Comparison of ENCODE assay signal across 19 mouse cellular contexts in the genomic region with DNA sequence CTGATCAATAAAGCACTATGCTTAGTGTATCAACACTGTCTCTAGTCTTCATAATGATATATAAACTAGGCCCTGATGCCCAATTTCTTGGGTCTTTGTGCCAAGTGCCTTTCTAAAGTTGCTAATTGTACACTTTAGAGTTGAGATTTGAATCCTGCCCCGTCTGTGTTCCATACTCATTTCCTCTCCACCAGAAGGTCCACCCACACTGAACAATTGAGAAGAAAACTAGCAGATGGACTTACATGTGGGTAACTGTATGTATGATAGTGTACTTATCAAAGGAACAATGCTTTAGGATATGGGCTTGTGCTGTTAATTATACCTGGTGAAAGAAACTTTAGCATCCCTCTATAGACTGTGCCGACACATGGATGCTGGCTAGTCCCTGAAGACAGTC.
DNase-seq lines count a peak whose midpoint lies in the region; TF ChIP-seq lines count a peak whose summit lies in the region.
"Had no signal": no experiment of that assay in that cellular context is flagged by ENCODE, and none has a peak within 500 bp of the region (broad histone marks: within the 10 kb centered on the region; RNA-seq: fewer than 3 reads in every experiment).

No protein-coding gene starts in this region.

- no peak for TF ChIP-seq CTCF in layer of hippocampus, adult 2 months (conservative IDR thresholded peaks at IDR 0.05)

- peak overlapping the region; percentile 25; the same call in 1 of the 2 replicates for H3K27ac ChIP-seq in layer of hippocampus, adult 2 months
- H3K27ac ChIP-seq: embryonic facial prominence, embryonic 10.5 days; embryonic facial prominence, embryonic 12.5 days; forebrain, embryonic 13.5 days; forebrain, embryonic 15.5 days had no signal

- H3K4me3 ChIP-seq in layer of hippocampus, adult 2 months: no peak overlapping the region
- H3K4me3 ChIP-seq: embryonic facial prominence, embryonic 10.5 days; embryonic facial prominence, embryonic 12.5 days; forebrain, embryonic 13.5 days; forebrain, embryonic 15.5 days had no signal

- peak; percentile 33 for DNase-seq in heart, adult 11 months
- DNase-seq in heart, adult 8-10 months (ENCODE audit: low spot score): no peak
- peak; percentile 47 for DNase-seq in layer of hippocampus, adult 11-12 months (ENCODE audit: low spot score)
- DNase-seq in layer of hippocampus, postnatal 25 days (ENCODE audit: extremely low spot score in 1 of 2, low spot score in 1 of 2): no peak
- DNase-seq in layer of hippocampus, adult 2 months (ENCODE audit: low spot score in 2 of 2): peak; percentile 31 to 59
- no peak for DNase-seq in layer of hippocampus, postnatal 10 days (ENCODE audit: low spot score in 2 of 2)
- DNase-seq in Muller cell, postnatal 12 days (ENCODE audit: inconsistent ontology term): no peak
- DNase-seq: adrenal gland, adult 8-10 months; adrenal gland, postnatal 14 days; adrenal gland, postnatal 36 days; cerebellum, adult 11-12 months; cerebellum, adult 2 months; cerebellum, adult 9-10 months; cerebellum, postnatal 10 days; cerebellum, postnatal 25 days had no signal

Comparison
In these comparisons a context has a peak if more than half of its experiments do, and no peak if none do; other contexts are left out.
1. DNase-seq: peak in heart, adult 11 months (single experiment), layer of hippocampus, adult 11-12 months (single experiment) and layer of hippocampus, adult 2 months (2 of 2); none in heart, adult 8-10 months (single experiment), layer of hippocampus, postnatal 25 days (0 of 2), layer of hippocampus, postnatal 10 days (0 of 2) and Muller cell, postnatal 12 days (single experiment).